Mouse (Mus musculus) left cerebral cortex, adult 6 months (tissue): ENCODE measurements around the gene Olfr557. TPM values are rescaled to one million over a fixed set of nuclear protein-coding genes. Genes with fewer than 3 reads are reported as not detected.

Source experiments
- long read RNA-seq, 2 experiments: library from polyadenylated mRNA; unstranded; transcript quantifications; one replicate each; pipeline ENCODE4 v2.0.0; 2019 to 2020
- polyA plus RNA-seq: library from polyadenylated mRNA; unstranded; fragments of <200 nt; fragmentation: Nextera tagmentation; gene quantifications from 2 replicates; pipeline ENCODE4 v1.2.3, GENCODE M21; 2021

Olfr557 gene
- not detected in 2 replicates for polyA plus RNA-seq
- long read RNA-seq, experiment 1 = 0 reads
- long read RNA-seq, experiment 2 = 0 reads

DNA sequence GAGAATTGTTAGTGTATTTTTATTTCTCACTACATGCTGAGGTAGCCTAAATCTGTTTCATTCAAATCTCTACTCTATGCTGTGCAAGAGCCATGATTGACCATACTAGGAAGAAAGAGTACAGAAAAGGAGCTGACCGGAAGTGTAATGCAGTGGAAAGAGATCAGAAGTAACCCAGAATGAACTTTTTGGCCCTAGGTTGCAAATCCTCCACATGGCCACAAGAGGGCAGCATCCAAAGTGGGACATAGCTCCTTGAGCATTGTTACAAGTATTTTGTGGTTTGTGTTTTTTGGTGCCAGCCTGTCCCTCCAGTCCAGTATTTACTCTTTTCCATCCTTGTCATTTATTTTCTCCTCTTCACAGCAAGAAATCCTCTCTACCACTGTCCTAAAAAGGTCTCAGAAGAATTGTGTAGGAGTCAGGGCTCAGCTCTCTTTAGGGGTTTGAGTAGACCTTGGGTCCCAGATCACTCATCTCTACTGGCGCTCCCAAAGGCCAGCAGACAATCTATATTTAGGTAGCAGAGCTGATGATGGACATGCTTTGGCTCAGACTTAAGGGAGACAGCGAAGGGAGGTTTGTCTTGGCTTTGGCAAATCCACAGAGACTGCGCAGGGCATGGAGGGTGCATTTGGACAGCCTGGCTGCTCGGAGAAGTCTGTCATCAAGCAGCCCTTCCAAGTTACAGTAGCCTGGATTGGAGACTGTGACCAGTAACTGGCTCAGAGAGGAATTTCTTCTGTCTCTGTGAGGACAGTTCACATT is at the start of gene Olfr557:
Gene Olfr557, plus strand, starts transcription at position 553 of the 768 bp plus-strand sequence.

GRCm38 (mm10) chr7:102658523-102658922 is 37.2 kb upstream of the Olfr557 start, which contains the start of gene Olfr555:
Gene Olfr555 (plus strand): TSS chr7:102658823.

GRCm38 (mm10) chr7:102664599-102664998 is 31.1 kb upstream of the Olfr557 start, which contains the start of gene Olfr556:
Gene Olfr556 (plus strand): TSS chr7:102664899.

GRCm38 (mm10) chr7:102686944-102687501 is 8.7 kb upstream of the Olfr557 start, which contains the start of gene Trim68:
Gene Trim68 (minus strand): TSS chr7:102687327.

DNA sequence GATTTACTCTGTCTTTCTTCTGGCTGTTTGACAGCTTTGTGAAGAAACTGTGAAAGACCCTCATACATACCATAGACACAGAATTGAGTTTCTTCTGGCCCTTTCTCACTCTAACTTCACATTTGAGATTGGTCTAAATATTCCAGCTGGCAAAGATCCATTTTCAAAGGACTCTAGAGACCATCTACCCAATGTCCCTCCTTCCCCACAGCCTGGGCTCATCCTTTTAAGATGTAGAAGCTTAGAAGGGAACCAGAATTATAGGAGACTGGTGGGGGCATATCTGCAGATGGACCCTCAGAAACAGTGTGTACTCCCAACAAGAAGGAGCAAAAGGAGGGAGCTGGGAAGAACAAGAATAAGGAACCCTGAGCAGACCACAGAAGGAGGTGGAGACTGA is 6.2 kb downstream of the Olfr557 start, which contains the start of gene Olfr558:
Gene Olfr558, plus strand, starts transcription at position 301 of the 400 bp plus-strand sequence.

DNA sequence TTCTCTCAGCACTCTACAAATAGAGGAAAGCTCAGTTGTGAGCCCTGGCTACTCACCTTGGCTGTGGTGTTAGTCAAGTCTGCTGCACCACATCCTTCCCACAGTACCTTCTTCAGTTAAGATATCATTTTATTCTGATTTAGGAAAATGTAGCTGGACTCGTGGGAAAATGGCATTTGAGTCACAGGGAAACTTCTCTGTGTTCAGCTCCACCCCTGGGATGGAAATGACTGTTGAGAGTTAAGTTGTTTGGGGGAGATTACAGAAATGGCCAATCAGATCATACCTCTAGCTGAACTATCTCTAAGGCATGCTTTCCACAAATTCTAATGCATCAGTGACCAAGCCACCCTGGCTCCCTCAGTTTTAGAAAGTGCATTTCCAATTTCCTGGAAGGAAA is 23.3 kb downstream of the Olfr557 start, which contains the start of gene Olfr33:
Gene Olfr33, minus strand, starts transcription at position 101 of the 400 bp plus-strand sequence.

GRCm38 (mm10) chr7:102727391-102727790 is 31.7 kb downstream of the Olfr557 start, which contains the start of gene Olfr559:
Gene Olfr559 (minus strand): TSS chr7:102727491.

Other genes starting within 250 kb of the Olfr557 start
- gene Olfr543, start 214.2 kb upstream of the Olfr557 start, polyA plus RNA-seq = not detected in 2 replicates
- not detected in 2 replicates for gene Olfr544, start 207.6 kb upstream of the Olfr557 start, polyA plus RNA-seq
- not detected in 2 replicates for gene Olfr545, start 196.3 kb upstream of the Olfr557 start, polyA plus RNA-seq
- gene Olfr547, start 161.2 kb upstream of the Olfr557 start, polyA plus RNA-seq = not detected in 2 replicates
- not detected in 2 replicates for gene Olfr548-ps1, start 155.0 kb upstream of the Olfr557 start, polyA plus RNA-seq
- not detected in 2 replicates for gene Olfr549, start 146.0 kb upstream of the Olfr557 start, polyA plus RNA-seq
- gene Trim21, start 130.4 kb upstream of the Olfr557 start, polyA plus RNA-seq = 0.11 and 0.68 TPM in 2 replicates
- 0.20 TPM in 1 of 2 replicates, not detected in the other for gene Olfr550, start 124.5 kb upstream of the Olfr557 start, polyA plus RNA-seq
- gene Olfr551, start 104.0 kb upstream of the Olfr557 start, polyA plus RNA-seq = 0.01 TPM in 1 of 2 replicates, not detected in the other
- gene Olfr552, start 98.1 kb upstream of the Olfr557 start, polyA plus RNA-seq = not detected in 2 replicates
- gene Olfr553, start 77.7 kb upstream of the Olfr557 start, polyA plus RNA-seq = not detected in 2 replicates
- gene Olfr554, start 57.5 kb upstream of the Olfr557 start, polyA plus RNA-seq = not detected in 2 replicates
- not detected in 2 replicates for gene Olfr555, start 37.1 kb upstream of the Olfr557 start, polyA plus RNA-seq
- gene Olfr556, start 31.0 kb upstream of the Olfr557 start, polyA plus RNA-seq = not detected in 2 replicates
- gene Trim68, start 8.6 kb upstream of the Olfr557 start, polyA plus RNA-seq = 3.1 TPM in 2 replicates
- not detected in 2 replicates for gene Olfr558, start 6.3 kb downstream of the Olfr557 start, polyA plus RNA-seq
- gene Olfr33, start 23.2 kb downstream of the Olfr557 start, polyA plus RNA-seq = not detected in 2 replicates
- gene Olfr559, start 31.6 kb downstream of the Olfr557 start, polyA plus RNA-seq = not detected in 2 replicates
- gene Olfr560, start 63.5 kb downstream of the Olfr557 start, polyA plus RNA-seq = not detected in 2 replicates
- 0.33 and 0.41 TPM in 2 replicates for gene Olfr78, start 63.6 kb downstream of the Olfr557 start, polyA plus RNA-seq
- gene Olfr561, start 75.3 kb downstream of the Olfr557 start, polyA plus RNA-seq = not detected in 2 replicates
- not detected in 2 replicates for gene Olfr564, start 107.6 kb downstream of the Olfr557 start, polyA plus RNA-seq
- gene Olfr566, start 162.9 kb downstream of the Olfr557 start, polyA plus RNA-seq = not detected in 2 replicates
- not detected in 2 replicates for gene Olfr568, start 181.2 kb downstream of the Olfr557 start, polyA plus RNA-seq
- not detected in 2 replicates for gene Olfr569, start 195.0 kb downstream of the Olfr557 start, polyA plus RNA-seq
- not detected in 2 replicates for gene Olfr570, start 198.7 kb downstream of the Olfr557 start, polyA plus RNA-seq
- gene Olfr571, start 221.6 kb downstream of the Olfr557 start, polyA plus RNA-seq = not detected in 2 replicates
- not detected in 2 replicates for gene Olfr572, start 228.5 kb downstream of the Olfr557 start, polyA plus RNA-seq
- gene Olfr573-ps1, start 246.7 kb downstream of the Olfr557 start, polyA plus RNA-seq = not detected in 2 replicates